Mouse (Mus musculus) kidney, adult 2 months (tissue): ENCODE measurements around the gene Ints6.

Source experiments
- CTCF ChIP-seq: fragments of 200-500 bp; conservative IDR thresholded peaks from 2 replicates; pipeline ENCODE4 v1.5.1; 2011; ENCODE audit warnings: low read depth, mild to moderate bottlenecking, control low read depth, low read length, moderate library complexity, mixed read lengths; ENCODE audit not compliant: insufficient read depth, insufficient read length
- POLR2A ChIP-seq: fragments of 200-500 bp; IDR thresholded peaks from one replicate; pipeline ENCODE4 v1.6.1; 2011; ENCODE audit warnings: low read depth, low read length, control low read depth

DNA sequence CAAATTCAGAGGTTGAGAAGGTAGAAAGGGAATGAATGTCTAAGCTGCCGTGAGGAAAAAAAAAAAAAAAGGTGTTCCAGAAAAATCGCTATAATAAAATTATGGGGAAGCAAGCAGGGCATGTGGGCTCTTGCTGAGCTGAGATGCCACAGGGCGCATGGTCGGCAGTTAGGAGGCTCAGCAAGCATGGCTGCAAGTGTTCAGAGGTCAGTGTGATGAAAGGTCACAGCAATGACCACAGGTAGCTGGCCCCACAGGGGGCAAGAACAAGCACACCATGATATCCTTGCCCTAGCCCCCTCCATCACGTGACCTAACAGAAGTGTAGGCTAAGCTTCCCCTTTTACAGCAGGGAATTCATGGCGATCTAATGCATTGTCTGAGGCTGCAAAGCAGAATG, 12.8 kb upstream of the Ints6 start:
- TF ChIP-seq POLR2A (no peak), CTCF (no peak)
